In genomic region chr3:154949551-154949950, GRCm38 (mm10) we compare ENCODE assay signal across 19 mouse cellular contexts.
DNase-seq lines count a peak whose midpoint lies in the region; ATAC-seq lines count a peak whose summit lies in the region.
"Had no signal": no experiment of that assay in that cellular context is flagged by ENCODE, and none has a peak within 500 bp of the region (broad histone marks: within the 10 kb centered on the region; RNA-seq: fewer than 3 reads in every experiment).

No protein-coding gene starts in this region.

- no peaks in the 10 kb centered on the region for H3K4me1 ChIP-seq in midbrain, embryonic 11.5 days (ENCODE audit: control insufficient read depth, insufficient read depth, low read length)
- peaks cover 13% of the 10 kb centered on the region for H3K4me1 ChIP-seq in midbrain, embryonic 10.5 days

- no peaks in the 10 kb centered on the region for H3K9me3 ChIP-seq in midbrain, embryonic 11.5 days (ENCODE audit: control insufficient read depth, low read length)
- no peaks in the 10 kb centered on the region for H3K9me3 ChIP-seq in midbrain, embryonic 10.5 days (replicated peaks)

- no peak overlapping the region for H3K27ac ChIP-seq in midbrain, embryonic 11.5 days (ENCODE audit: low read depth, low read length)
- no peak overlapping the region for H3K27ac ChIP-seq in midbrain, embryonic 10.5 days (replicated peaks)

- no peak overlapping the region for H3K9ac ChIP-seq in midbrain, embryonic 11.5 days (ENCODE audit: low read length)

- no peaks in the 10 kb centered on the region for H3K27me3 ChIP-seq in midbrain, embryonic 11.5 days (ENCODE audit: control insufficient read depth, insufficient read depth, low read length)
- no peaks in the 10 kb centered on the region for H3K27me3 ChIP-seq in midbrain, embryonic 10.5 days (ENCODE audit: low read depth, poor library complexity, severe bottlenecking)
- H3K27me3 ChIP-seq: CH12.LX, Patski had no signal

- peak; percentile 66 for DNase-seq in heart, adult 11 months
- DNase-seq in heart, postnatal 4 days, result no peak
- DNase-seq in midbrain, embryonic 11.5 days (ENCODE audit: low spot score, missing footprints), result peak; percentile 68
- DNase-seq in midbrain, embryonic 10.5 days (ENCODE audit: low spot score), result no peak
- DNase-seq: adrenal gland, adult 2 months; adrenal gland, adult 8-10 months; adrenal gland, postnatal 10 days; adrenal gland, postnatal 14 days; adrenal gland, postnatal 25 days; adrenal gland, postnatal 36 days; B cell, adult 2 months; cerebellum, adult 11 months; cerebellum, adult 11-12 months; cerebellum, adult 18-20 months had no signal

- no peak for ATAC-seq in midbrain, embryonic 11.5 days (ENCODE audit: low FRiP score)
- ATAC-seq: activated CD4-positive, CD25-positive, alpha-beta regulatory T cell, adult 4 months; CD4-positive, CD25-positive, alpha-beta regulatory T cell, adult 4 months; Patski had no signal

- H3K4me2 ChIP-seq in midbrain, embryonic 11.5 days, result no peak overlapping the region

- no peak overlapping the region for H3K4me3 ChIP-seq in midbrain, embryonic 11.5 days (ENCODE audit: low read depth, low read length)
- H3K4me3 ChIP-seq in midbrain, embryonic 10.5 days, result no peak overlapping the region

- WGBS in midbrain, embryonic 11.5 days, result 83% methylated on average over 2 of the region's 2 CpGs
- WGBS in midbrain, embryonic 10.5 days, result 84% methylated on average over 2 of the region's 2 CpGs

- H3K36me3 ChIP-seq in midbrain, embryonic 11.5 days (ENCODE audit: control insufficient read depth, insufficient read depth, low read length), result no peaks in the 10 kb centered on the region
- no peaks in the 10 kb centered on the region for H3K36me3 ChIP-seq in midbrain, embryonic 10.5 days
- H3K36me3 ChIP-seq: G1E had no signal

Comparison
In these comparisons a context has a peak if more than half of its experiments do, and no peak if none do; other contexts are left out.
1. DNase-seq: peak in heart, adult 11 months (single experiment) and midbrain, embryonic 11.5 days (single experiment); none in heart, postnatal 4 days (single experiment) and midbrain, embryonic 10.5 days (single experiment).